Mouse (Mus musculus): ENCODE measurements at regions not wholly inside any gene's neighbourhood (a gene's known extent, or its start where the extent isn't known, plus 50 kb on each side); places are given as distances from the start of the nearest gene placed in this dataset.

GRCm38 (mm10) chr3:29890764-29891163 is 657.0 kb downstream of the Mecom start:
- Histone ChIP-seq H3K4me1 (ENCODE audit: control insufficient read depth, insufficient read depth, low read length) (no peaks in the 10 kb centered on the region), H3K27ac (ENCODE audit: low read length) (no peak overlapping the region), H3K4me3 (replicated peaks; ENCODE audit: low read length) (no peak overlapping the region), H3K36me3 (ENCODE audit: control insufficient read depth, insufficient read depth, low read length) (no peaks in the 10 kb centered on the region), H3K9me3 (replicated peaks; ENCODE audit: control insufficient read depth, low read length) (no peaks in the 10 kb centered on the region), H3K4me2 (ENCODE audit: low read depth, low read length) (no peak overlapping the region), H3K27me3 (ENCODE audit: control insufficient read depth, insufficient read depth, low read length) (no peaks in the 10 kb centered on the region), H3K9ac (ENCODE audit: low read length) (no peak overlapping the region)
- 63% methylated on average over 4 of the region's 4 CpGs for WGBS
- no peak for ATAC-seq (ENCODE audit: insufficient read depth, low FRiP score)

DNA sequence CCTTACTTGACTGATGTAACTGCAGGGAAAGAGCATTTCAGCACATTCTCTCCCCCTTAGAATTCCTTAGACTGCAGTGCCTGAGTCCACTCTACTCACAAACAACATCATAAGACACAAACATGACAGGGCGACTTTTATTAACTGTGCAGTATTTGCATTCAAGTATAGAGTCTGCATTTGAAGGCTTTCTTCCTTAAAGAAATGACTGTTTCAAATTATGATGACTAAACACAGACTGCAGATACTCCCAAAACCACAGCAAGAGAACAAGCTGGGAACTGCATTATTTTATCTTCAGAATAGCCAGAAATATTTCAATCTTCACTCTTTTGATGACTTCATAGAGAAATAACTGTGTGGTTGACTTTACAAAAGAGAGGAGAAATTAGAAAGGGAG is 657.5 kb downstream of the Mecom start:
- Histone ChIP-seq H3K9ac (ENCODE audit: low read length) (no peak overlapping the region), H3K4me1 (ENCODE audit: control insufficient read depth, insufficient read depth, low read length) (no peaks in the 10 kb centered on the region), H3K27me3 (ENCODE audit: control insufficient read depth, insufficient read depth, low read length) (no peaks in the 10 kb centered on the region), H3K36me3 (ENCODE audit: control insufficient read depth, insufficient read depth, low read length) (no peaks in the 10 kb centered on the region), H3K4me3 (replicated peaks; ENCODE audit: low read length) (no peak overlapping the region), H3K9me3 (replicated peaks; ENCODE audit: control insufficient read depth, low read length) (no peaks in the 10 kb centered on the region), H3K4me2 (ENCODE audit: low read depth, low read length) (no peak overlapping the region), H3K27ac (ENCODE audit: low read length) (no peak overlapping the region)
- ATAC-seq (ENCODE audit: insufficient read depth, low FRiP score), result no peak
- 75% methylated on average over 1 of the region's 1 CpGs for WGBS

- Histone ChIP-seq H3K9me3 (replicated peaks; ENCODE audit: control insufficient read depth, low read length) (no peaks in the 10 kb centered on the region), H3K9ac (ENCODE audit: low read length) (no peak overlapping the region), H3K4me3 (replicated peaks; ENCODE audit: low read length) (no peak overlapping the region), H3K4me2 (ENCODE audit: low read depth, low read length) (no peak overlapping the region), H3K27me3 (ENCODE audit: control insufficient read depth, insufficient read depth, low read length) (no peaks in the 10 kb centered on the region), H3K4me1 (ENCODE audit: control insufficient read depth, insufficient read depth, low read length) (no peaks in the 10 kb centered on the region), H3K27ac (ENCODE audit: low read length) (no peak overlapping the region), H3K36me3 (ENCODE audit: control insufficient read depth, insufficient read depth, low read length) (no peaks in the 10 kb centered on the region)
- WGBS, result 80% methylated on average over 2 of the region's 2 CpGs
- ATAC-seq (ENCODE audit: insufficient read depth, low FRiP score), result no peak
Measured at GRCm38 (mm10) chr3:29889638-29890037, 658.2 kb downstream of the Mecom start.

GRCm38 (mm10) chr3:29879966-29880365 is 667.8 kb downstream of the Mecom start:
- no peaks in the 10 kb centered on the region for H3K4me1 ChIP-seq (ENCODE audit: control insufficient read depth, insufficient read depth, low read length)
- 61% methylated on average over 3 of the region's 3 CpGs for WGBS
- no peak overlapping the region for H3K27ac ChIP-seq (ENCODE audit: low read length)
- no peaks in the 10 kb centered on the region for H3K27me3 ChIP-seq (ENCODE audit: control insufficient read depth, insufficient read depth, low read length)
- no peak overlapping the region for H3K4me2 ChIP-seq (ENCODE audit: low read depth, low read length)
- H3K9ac ChIP-seq (ENCODE audit: low read length), result no peak overlapping the region
- no peaks in the 10 kb centered on the region for H3K9me3 ChIP-seq (replicated peaks; ENCODE audit: control insufficient read depth, low read length)
- no peak for ATAC-seq (ENCODE audit: insufficient read depth, low FRiP score)
- no peaks in the 10 kb centered on the region for H3K36me3 ChIP-seq (ENCODE audit: control insufficient read depth, insufficient read depth, low read length)
- H3K4me3 ChIP-seq (replicated peaks; ENCODE audit: low read length), result no peak overlapping the region

- Histone ChIP-seq H3K4me2 (ENCODE audit: low read depth, low read length) (no peak overlapping the region), H3K27ac (ENCODE audit: low read length) (no peak overlapping the region), H3K4me1 (ENCODE audit: control insufficient read depth, insufficient read depth, low read length) (no peaks in the 10 kb centered on the region), H3K27me3 (ENCODE audit: control insufficient read depth, insufficient read depth, low read length) (no peaks in the 10 kb centered on the region), H3K9ac (ENCODE audit: low read length) (no peak overlapping the region), H3K4me3 (replicated peaks; ENCODE audit: low read length) (no peak overlapping the region), H3K9me3 (replicated peaks; ENCODE audit: control insufficient read depth, low read length) (no peaks in the 10 kb centered on the region), H3K36me3 (ENCODE audit: control insufficient read depth, insufficient read depth, low read length) (no peaks in the 10 kb centered on the region)
- WGBS, result 70% methylated on average over 5 of the region's 5 CpGs
- no peak for ATAC-seq (ENCODE audit: insufficient read depth, low FRiP score)
Measured at GRCm38 (mm10) chr3:29875768-29876167, 672.0 kb downstream of the Mecom start.

- no peak for ATAC-seq (ENCODE audit: insufficient read depth, low FRiP score)
- Histone ChIP-seq H3K4me3 (replicated peaks; ENCODE audit: low read length) (no peak overlapping the region), H3K9ac (ENCODE audit: low read length) (no peak overlapping the region), H3K27ac (ENCODE audit: low read length) (no peak overlapping the region), H3K27me3 (ENCODE audit: control insufficient read depth, insufficient read depth, low read length) (no peaks in the 10 kb centered on the region), H3K4me2 (ENCODE audit: low read depth, low read length) (no peak overlapping the region), H3K4me1 (ENCODE audit: control insufficient read depth, insufficient read depth, low read length) (no peaks in the 10 kb centered on the region), H3K9me3 (replicated peaks; ENCODE audit: control insufficient read depth, low read length) (no peaks in the 10 kb centered on the region), H3K36me3 (ENCODE audit: control insufficient read depth, insufficient read depth, low read length) (no peaks in the 10 kb centered on the region)
- WGBS, result 82% methylated on average over 4 of the region's 4 CpGs
Measured at GRCm38 (mm10) chr3:29862437-29862836, 685.4 kb downstream of the Mecom start.

DNA sequence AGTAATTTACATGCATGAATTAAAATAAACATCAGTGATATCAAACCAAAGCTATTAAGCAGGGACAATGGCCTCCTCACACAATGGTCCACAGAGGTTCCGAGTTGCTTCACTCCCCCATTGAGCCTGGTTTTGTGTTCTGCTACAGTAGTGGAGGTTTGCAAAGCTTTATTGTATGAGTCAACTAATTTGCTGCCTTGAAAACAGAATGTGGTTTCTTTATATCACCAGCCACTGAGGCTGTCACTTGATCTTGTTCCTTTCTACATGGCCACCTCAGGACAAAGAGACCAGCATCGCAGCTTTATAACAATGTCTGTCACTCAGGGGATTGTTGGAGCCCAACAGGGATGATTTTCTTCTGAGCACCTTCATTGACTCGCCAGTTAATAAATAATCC is 695.3 kb downstream of the Mecom start:
- Histone ChIP-seq H3K4me1 (ENCODE audit: control insufficient read depth, insufficient read depth, low read length) (no peaks in the 10 kb centered on the region), H3K36me3 (ENCODE audit: control insufficient read depth, insufficient read depth, low read length) (no peaks in the 10 kb centered on the region), H3K27me3 (ENCODE audit: control insufficient read depth, insufficient read depth, low read length) (no peaks in the 10 kb centered on the region), H3K27ac (ENCODE audit: low read length) (no peak overlapping the region), H3K4me2 (ENCODE audit: low read depth, low read length) (no peak overlapping the region), H3K9me3 (replicated peaks; ENCODE audit: control insufficient read depth, low read length) (no peaks in the 10 kb centered on the region), H3K4me3 (replicated peaks; ENCODE audit: low read length) (no peak overlapping the region), H3K9ac (ENCODE audit: low read length) (no peak overlapping the region)
- 56% methylated on average over 3 of the region's 3 CpGs for WGBS
- no peak for ATAC-seq (ENCODE audit: insufficient read depth, low FRiP score)

DNA sequence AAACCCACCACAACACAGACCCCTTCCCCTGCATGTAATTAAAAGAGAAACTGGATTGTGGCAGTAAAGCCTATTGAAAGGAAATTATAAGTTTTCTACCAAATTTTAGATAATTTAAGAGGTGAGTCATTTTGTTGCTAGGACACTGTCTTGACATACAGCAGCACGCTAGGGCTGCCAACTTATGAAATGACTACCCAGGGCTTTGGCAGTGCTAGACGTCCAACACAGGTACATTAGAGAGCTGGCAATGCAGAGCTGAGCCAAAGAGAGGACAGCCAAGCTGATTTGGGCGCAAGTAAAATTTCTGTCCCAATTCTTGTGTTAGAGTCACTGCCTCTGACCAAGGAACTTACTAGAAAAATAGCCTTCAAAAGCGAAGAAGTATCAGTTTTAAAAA is 712.4 kb downstream of the Mecom start:
- no peaks in the 10 kb centered on the region for H3K9me3 ChIP-seq (replicated peaks; ENCODE audit: control insufficient read depth, low read length)
- H3K4me3 ChIP-seq (replicated peaks; ENCODE audit: low read length), result no peak overlapping the region
- H3K36me3 ChIP-seq (ENCODE audit: control insufficient read depth, insufficient read depth, low read length), result no peaks in the 10 kb centered on the region
- H3K9ac ChIP-seq (ENCODE audit: low read length), result no peak overlapping the region
- no peak overlapping the region for H3K4me2 ChIP-seq (ENCODE audit: low read depth, low read length)
- H3K27me3 ChIP-seq (ENCODE audit: control insufficient read depth, insufficient read depth, low read length), result no peaks in the 10 kb centered on the region
- ATAC-seq (ENCODE audit: insufficient read depth, low FRiP score), result no peak
- H3K4me1 ChIP-seq (ENCODE audit: control insufficient read depth, insufficient read depth, low read length), result no peaks in the 10 kb centered on the region
- WGBS, result 76% methylated on average over 4 of the region's 4 CpGs
- H3K27ac ChIP-seq (ENCODE audit: low read length), result no peak overlapping the region

DNA sequence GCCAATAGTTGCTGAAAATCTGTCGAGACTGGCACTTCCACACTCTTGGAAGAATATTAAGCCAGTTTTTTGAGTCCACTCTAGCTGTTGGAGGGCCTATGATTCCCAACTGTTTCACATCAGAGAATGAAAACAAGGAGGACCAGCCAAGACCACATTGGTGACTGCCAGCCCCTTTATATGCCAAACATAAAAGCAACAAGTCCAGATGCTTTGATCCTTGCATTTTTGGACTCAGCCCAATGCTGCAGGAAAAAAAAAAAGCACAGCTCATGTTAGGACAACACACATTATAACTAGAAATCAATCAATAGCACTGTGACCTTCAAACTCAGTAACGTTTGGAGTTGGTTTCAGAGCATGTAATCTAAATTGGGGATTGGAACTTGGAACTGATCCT is 712.9 kb downstream of the Mecom start:
- H3K4me2 ChIP-seq (ENCODE audit: low read depth, low read length), result no peak overlapping the region
- H3K9me3 ChIP-seq (replicated peaks; ENCODE audit: control insufficient read depth, low read length), result no peaks in the 10 kb centered on the region
- no peaks in the 10 kb centered on the region for H3K27me3 ChIP-seq (ENCODE audit: control insufficient read depth, insufficient read depth, low read length)
- H3K9ac ChIP-seq (ENCODE audit: low read length), result no peak overlapping the region
- WGBS, result 26% methylated on average over 2 of the region's 2 CpGs
- H3K36me3 ChIP-seq (ENCODE audit: control insufficient read depth, insufficient read depth, low read length), result no peaks in the 10 kb centered on the region
- ATAC-seq (ENCODE audit: insufficient read depth, low FRiP score), result no peak
- H3K27ac ChIP-seq (ENCODE audit: low read length), result no peak overlapping the region
- H3K4me1 ChIP-seq (ENCODE audit: control insufficient read depth, insufficient read depth, low read length), result no peaks in the 10 kb centered on the region
- H3K4me3 ChIP-seq (replicated peaks; ENCODE audit: low read length), result no peak overlapping the region

GRCm38 (mm10) chr3:29831346-29831745 is 716.5 kb downstream of the Mecom start:
- ATAC-seq (ENCODE audit: insufficient read depth, low FRiP score), result no peak
- no peaks in the 10 kb centered on the region for H3K27me3 ChIP-seq (ENCODE audit: control insufficient read depth, insufficient read depth, low read length)
- no peak overlapping the region for H3K4me2 ChIP-seq (ENCODE audit: low read depth, low read length)
- no peaks in the 10 kb centered on the region for H3K9me3 ChIP-seq (replicated peaks; ENCODE audit: control insufficient read depth, low read length)
- no peaks in the 10 kb centered on the region for H3K4me1 ChIP-seq (ENCODE audit: control insufficient read depth, insufficient read depth, low read length)
- no peaks in the 10 kb centered on the region for H3K36me3 ChIP-seq (ENCODE audit: control insufficient read depth, insufficient read depth, low read length)
- H3K9ac ChIP-seq (ENCODE audit: low read length), result no peak overlapping the region
- H3K27ac ChIP-seq (ENCODE audit: low read length), result no peak overlapping the region
- 64% methylated on average over 1 of the region's 1 CpGs for WGBS
- H3K4me3 ChIP-seq (replicated peaks; ENCODE audit: low read length), result no peak overlapping the region
